Mouse (Mus musculus) ES-Bruce4 (cell line): ENCODE results near the gene Musk. TPM values are rescaled to one million over a fixed set of nuclear protein-coding genes. Genes with fewer than 3 reads are reported as not detected.

Experiments
- H3K27ac ChIP-seq: 2 replicates; pipeline ENCODE4 v1.5.1; 2012; ENCODE audit warnings: low read length, inconsistent platforms; ENCODE audit not compliant: insufficient read depth
- H3K27me3 ChIP-seq: 2 replicates; pipeline ENCODE4 v1.6.1; 2012; ENCODE audit warnings: mild to moderate bottlenecking, low read length, inconsistent platforms; ENCODE audit not compliant: control insufficient read depth, poor library complexity, insufficient read depth, severe bottlenecking
- H3K36me3 ChIP-seq: 2 replicates; pipeline ENCODE4 v1.6.1; 2012; ENCODE audit warnings: inconsistent platforms, mild to moderate bottlenecking, low read length, moderate library complexity; ENCODE audit not compliant: control insufficient read depth, poor library complexity, insufficient read depth, severe bottlenecking
- H3K4me1 ChIP-seq: one replicate; pipeline ENCODE4 v1.8.1; 2011; ENCODE audit warnings: low read length; ENCODE audit not compliant: control insufficient read depth, insufficient read depth
- H3K4me3 ChIP-seq: 2 replicates; pipeline ENCODE4 v1.5.1; 2011; ENCODE audit warnings: low read depth, mild to moderate bottlenecking, low read length
- H3K9ac ChIP-seq: 2 replicates; pipeline ENCODE4 v1.6.1; 2012; ENCODE audit warnings: low read depth, mild to moderate bottlenecking, inconsistent platforms; ENCODE audit not compliant: poor library complexity, severe bottlenecking
- H3K9me3 ChIP-seq: replicated peaks from 2 replicates; pipeline ENCODE4 v1.6.1; 2012; ENCODE audit warnings: mild to moderate bottlenecking, low read length, inconsistent platforms; ENCODE audit not compliant: control insufficient read depth, poor library complexity, insufficient read depth, severe bottlenecking
- CTCF ChIP-seq: IDR thresholded peaks from one replicate; pipeline ENCODE4 v1.8.1; 2011; ENCODE audit warnings: low read depth, low read length
- EP300 ChIP-seq: IDR thresholded peaks from 2 replicates; pipeline ENCODE4 v1.6.1; 2011; ENCODE audit warnings: low read depth, low read length; ENCODE audit not compliant: insufficient read depth
- POLR2A ChIP-seq: IDR thresholded peaks from one replicate; pipeline ENCODE4 v1.8.1; 2011; ENCODE audit warnings: low read length; ENCODE audit not compliant: insufficient read depth
- polyA plus RNA-seq: library from polyadenylated mRNA; stranded (reverse); fragments of >200 nt; gene quantifications from 2 replicates; pipeline ENCODE4 v1.2.4, GENCODE M21; 2011; ENCODE audit warnings: low read depth; ENCODE audit not compliant: missing spikeins, insufficient read depth, insufficient read length

Gene Musk
- polyA plus RNA-seq, 1 experiment = not detected

GRCm38 (mm10) chr4:58339226-58339625 lies 53.5 kb downstream of the Musk start:
- H3K27ac ChIP-seq = no peak overlapping the region
- H3K36me3 ChIP-seq = no peaks in the 10 kb centered on the region
- H3K4me1 ChIP-seq = no peaks in the 10 kb centered on the region
- H3K4me3 ChIP-seq = no peak overlapping the region
- no peak overlapping the region for H3K9ac ChIP-seq
- TF ChIP-seq EP300 (no peak), POLR2A (no peak), CTCF (no peak)
- no peaks in the 10 kb centered on the region for H3K27me3 ChIP-seq
- H3K9me3 ChIP-seq = no peaks in the 10 kb centered on the region

GRCm38 (mm10) chr4:58350206-58350605 lies 64.4 kb downstream of the Musk start:
- Histone ChIP-seq H3K36me3 (no peaks in the 10 kb centered on the region), H3K27ac (no peak overlapping the region), H3K9me3 (no peaks in the 10 kb centered on the region), H3K27me3 (no peaks in the 10 kb centered on the region), H3K4me1 (no peaks in the 10 kb centered on the region), H3K9ac (no peak overlapping the region), H3K4me3 (no peak overlapping the region)
- TF ChIP-seq EP300 (no peak), CTCF (no peak), POLR2A (no peak)

- Histone ChIP-seq H3K9me3 (no peaks in the 10 kb centered on the region), H3K36me3 (no peaks in the 10 kb centered on the region), H3K27me3 (no peaks in the 10 kb centered on the region), H3K4me1 (no peaks in the 10 kb centered on the region), H3K9ac (no peak overlapping the region), H3K27ac (no peak overlapping the region), H3K4me3 (no peak overlapping the region)
- no peak for TF ChIP-seq CTCF
- no peak for TF ChIP-seq POLR2A
- no peak for TF ChIP-seq EP300
Measured at GRCm38 (mm10) chr4:58351165-58351564, 65.4 kb downstream of the Musk start.

GRCm38 (mm10) chr4:58351590-58351989 lies 65.8 kb downstream of the Musk start:
- Histone ChIP-seq H3K27me3 (no peaks in the 10 kb centered on the region), H3K36me3 (no peaks in the 10 kb centered on the region), H3K9ac (no peak overlapping the region), H3K4me1 (no peaks in the 10 kb centered on the region), H3K4me3 (no peak overlapping the region), H3K27ac (no peak overlapping the region), H3K9me3 (no peaks in the 10 kb centered on the region)
- no peak for TF ChIP-seq EP300
- no peak for TF ChIP-seq CTCF
- TF ChIP-seq POLR2A = no peak

GRCm38 (mm10) chr4:58358996-58359395 lies 73.2 kb downstream of the Musk start:
- no peaks in the 10 kb centered on the region for H3K4me1 ChIP-seq
- H3K4me3 ChIP-seq = no peak overlapping the region
- H3K9me3 ChIP-seq = no peaks in the 10 kb centered on the region
- no peaks in the 10 kb centered on the region for H3K36me3 ChIP-seq
- no peak overlapping the region for H3K27ac ChIP-seq
- no peak overlapping the region for H3K9ac ChIP-seq
- no peaks in the 10 kb centered on the region for H3K27me3 ChIP-seq
- TF ChIP-seq CTCF (no peak), EP300 (no peak)

- Histone ChIP-seq H3K9me3 (no peaks in the 10 kb centered on the region), H3K36me3 (no peaks in the 10 kb centered on the region), H3K9ac (no peak overlapping the region), H3K27me3 (no peaks in the 10 kb centered on the region), H3K4me3 (no peak overlapping the region), H3K4me1 (no peaks in the 10 kb centered on the region), H3K27ac (no peak overlapping the region)
- TF ChIP-seq POLR2A (no peak), CTCF (no peak), EP300 (no peak)
Measured at GRCm38 (mm10) chr4:58365321-58365720, 79.6 kb downstream of the Musk start.
